Mouse (Mus musculus) kidney, embryonic 15.5 days (tissue): ENCODE measurements around the gene Siae. TPM values are rescaled to one million over a fixed set of nuclear protein-coding genes. Genes with fewer than 3 reads are reported as not detected.

Source experiments
- ATAC-seq: fragments of 200-750 bp; cut with Nextera tagmentation; replicated peaks from 2 replicates; pipeline ENCODE4 v1.8.0; 2017; ENCODE audit warnings: moderate TSS enrichment; ENCODE audit not compliant: low FRiP score
- H3K27ac ChIP-seq: fragments of 300-500 bp; sonication (generic); 2 replicates; pipeline ENCODE4 v1.5.1; 2015; ENCODE audit warnings: mild to moderate bottlenecking, inconsistent platforms
- H3K27me3 ChIP-seq: fragments of 300-500 bp; sonication (generic); 2 replicates; pipeline ENCODE4 v1.6.1; 2015; ENCODE audit warnings: inconsistent platforms
- H3K36me3 ChIP-seq: fragments of 300-500 bp; sonication (generic); 2 replicates; pipeline ENCODE4 v1.6.1; 2015; ENCODE audit warnings: inconsistent platforms
- H3K4me1 ChIP-seq: fragments of 300-500 bp; sonication (generic); 2 replicates; pipeline ENCODE4 v1.6.1; 2015; ENCODE audit warnings: inconsistent platforms
- H3K4me2 ChIP-seq: fragments of 300-500 bp; sonication (generic); 2 replicates; pipeline ENCODE4 v1.6.1; 2015; ENCODE audit warnings: moderate library complexity, mild to moderate bottlenecking, inconsistent platforms
- H3K4me3 ChIP-seq: fragments of 300-500 bp; sonication (generic); replicated peaks from 2 replicates; pipeline ENCODE4 v1.5.1; 2015; ENCODE audit warnings: mild to moderate bottlenecking, inconsistent platforms
- H3K9ac ChIP-seq: fragments of 300-500 bp; sonication (generic); 2 replicates; pipeline ENCODE4 v1.6.1; 2015; ENCODE audit warnings: mild to moderate bottlenecking, inconsistent platforms
- H3K9me3 ChIP-seq: fragments of 300-500 bp; sonication (generic); replicated peaks from 2 replicates; pipeline ENCODE4 v1.6.1; 2016; ENCODE audit warnings: inconsistent platforms
- WGBS: fragments of 180-500 bp; shearing (Covaris S2); methylation state at CpG from one replicate; pipeline ENCODE4 v1.1.7; 2015; ENCODE audit warnings: mixed read lengths; 5-methylcytosine and 5-hydroxymethylcytosine counted together
- polyA plus RNA-seq: library from polyadenylated mRNA; unstranded; fragments of >200 nt; fragmentation: Nextera tagmentation; extraction: Ambion mirVana; gene quantifications from 2 replicates; pipeline ENCODE4 v1.2.1, GENCODE M21; 2015

The Siae gene
- polyA plus RNA-seq, 1 experiment from 2014 or later = 9.5 TPM

GRCm38 (mm10) chr9:37669115-37669514 lies 113.6 kb downstream of the Siae start, which contains the start of gene Panx3:
Panx3 (minus strand) TSS chr9:37669235.
- 52% methylated on average over 6 of the region's 6 CpGs for WGBS
- no peaks in the 10 kb centered on the region for H3K36me3 ChIP-seq
- ATAC-seq = no peak

GRCm38 (mm10) chr9:37669678-37670077 lies 114.2 kb downstream of the Siae start:
- ATAC-seq = no peak
- Histone ChIP-seq H3K27me3 (no peaks in the 10 kb centered on the region), H3K4me2 (no peak overlapping the region), H3K4me1 (no peaks in the 10 kb centered on the region), H3K9ac (no peak overlapping the region), H3K36me3 (no peaks in the 10 kb centered on the region), H3K4me3 (no peak overlapping the region), H3K27ac (no peak overlapping the region), H3K9me3 (no peaks in the 10 kb centered on the region)
- 43% methylated on average over 4 of the region's 4 CpGs for WGBS

More at GRCm38 (mm10) chr9:37669115-37669514, 113.6 kb downstream of the Siae start, which contains the start of gene Panx3:
- H3K4me3 ChIP-seq = no peak within 1 kb of the TSS
- H3K4me1 ChIP-seq = no peaks in the 10 kb centered on the region
- no peak within 1 kb of the TSS for H3K9ac ChIP-seq
- H3K27me3 ChIP-seq = no peaks in the 10 kb centered on the region
- H3K27ac ChIP-seq = no peak within 1 kb of the TSS
- H3K9me3 ChIP-seq = no peaks in the 10 kb centered on the region
- no peak within 1 kb of the TSS for H3K4me2 ChIP-seq

DNA sequence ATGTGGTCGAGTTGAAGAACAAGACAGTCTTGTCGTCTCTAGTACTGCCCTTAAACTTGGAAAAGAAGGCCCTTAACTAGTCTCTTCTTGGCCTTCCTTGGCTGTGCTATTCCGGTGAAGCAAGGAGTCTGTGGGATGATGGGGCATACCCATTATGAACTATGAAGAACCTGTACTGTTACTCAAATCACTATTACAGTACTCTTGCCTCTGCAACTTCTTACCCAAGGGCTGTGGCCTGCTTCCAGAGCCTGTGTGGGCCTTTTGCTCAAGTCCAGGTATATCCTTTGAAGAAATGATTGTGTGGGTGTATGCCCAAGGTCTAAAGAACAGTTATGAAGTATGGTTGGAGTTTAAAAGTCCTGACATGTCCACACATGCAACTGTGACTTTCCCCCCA lies 114.8 kb downstream of the Siae start:
- Histone ChIP-seq H3K4me1 (no peaks in the 10 kb centered on the region), H3K27ac (no peak overlapping the region), H3K36me3 (no peaks in the 10 kb centered on the region), H3K27me3 (no peaks in the 10 kb centered on the region), H3K4me3 (no peak overlapping the region), H3K4me2 (no peak overlapping the region), H3K9me3 (no peaks in the 10 kb centered on the region), H3K9ac (no peak overlapping the region)
- ATAC-seq = no peak
- WGBS = 90% methylated on average over 3 of the region's 3 CpGs

DNA sequence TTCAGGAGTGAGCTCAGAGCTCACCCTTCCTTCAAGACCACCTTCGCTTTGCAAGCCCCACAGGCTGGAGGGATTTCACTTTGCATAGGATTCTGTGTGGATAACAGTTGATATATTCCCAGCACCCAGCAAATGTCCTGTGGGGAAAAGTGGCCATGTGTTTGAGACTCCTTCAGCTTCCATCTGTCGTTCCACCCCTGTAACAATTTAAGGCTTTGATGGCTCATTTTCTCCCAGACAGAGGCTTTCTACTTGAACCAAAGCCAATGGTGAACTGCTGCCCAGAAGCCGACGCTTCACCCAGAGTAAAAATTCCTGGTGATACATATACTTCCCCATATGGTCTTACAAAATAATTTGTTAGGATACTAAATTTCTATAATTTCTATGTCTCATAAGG lies 119.8 kb downstream of the Siae start:
- Histone ChIP-seq H3K9me3 (no peaks in the 10 kb centered on the region), H3K4me3 (no peak overlapping the region), H3K27ac (no peak overlapping the region), H3K4me1 (no peaks in the 10 kb centered on the region), H3K9ac (no peak overlapping the region), H3K36me3 (no peaks in the 10 kb centered on the region), H3K4me2 (no peak overlapping the region), H3K27me3 (no peaks in the 10 kb centered on the region)
- ATAC-seq = no peak
- WGBS = 73% methylated on average over 4 of the region's 4 CpGs

GRCm38 (mm10) chr9:37681123-37681522 lies 125.6 kb downstream of the Siae start:
- no peaks in the 10 kb centered on the region for H3K27me3 ChIP-seq
- no peak overlapping the region for H3K27ac ChIP-seq
- H3K4me1 ChIP-seq = no peaks in the 10 kb centered on the region
- no peak overlapping the region for H3K4me2 ChIP-seq
- no peak overlapping the region for H3K9ac ChIP-seq
- 91% methylated on average over 1 of the region's 1 CpGs for WGBS
- H3K36me3 ChIP-seq = no peaks in the 10 kb centered on the region
- H3K9me3 ChIP-seq = no peaks in the 10 kb centered on the region
- no peak for ATAC-seq
- no peak overlapping the region for H3K4me3 ChIP-seq

DNA sequence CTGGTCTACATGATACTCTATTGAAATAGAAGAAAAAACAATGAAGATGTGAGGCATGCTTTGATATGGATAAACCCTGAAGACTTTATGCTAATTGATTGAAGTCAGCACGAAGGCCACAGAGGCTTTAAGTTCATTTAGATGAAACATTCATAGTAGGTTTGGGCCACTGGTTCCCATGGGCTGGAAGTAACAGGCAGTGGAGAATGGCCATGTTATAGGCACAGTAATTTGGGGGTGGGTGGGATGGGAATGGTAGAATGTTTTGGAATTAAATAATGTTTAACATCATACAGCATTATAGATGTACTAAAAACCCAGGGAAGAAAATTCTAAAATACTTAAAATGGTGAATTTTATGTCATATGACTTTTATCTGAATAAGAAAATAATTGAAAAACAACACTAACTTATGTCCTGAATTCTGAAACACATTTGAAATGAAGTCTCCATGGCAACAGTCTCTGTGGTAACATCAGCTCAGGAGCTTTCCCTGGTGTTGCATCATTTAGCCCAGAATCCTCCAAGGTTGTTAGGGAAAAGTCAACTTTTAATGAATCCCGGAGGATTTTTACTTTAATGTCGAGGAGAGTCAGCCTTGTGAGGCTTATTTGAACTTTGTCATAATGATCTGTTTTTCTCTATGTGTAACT lies 131.9 kb downstream of the Siae start:
- WGBS = 77% methylated on average over 3 of the region's 3 CpGs
- H3K4me3 ChIP-seq = no peak overlapping the region
- H3K4me1 ChIP-seq = no peaks in the 10 kb centered on the region
- H3K9me3 ChIP-seq = no peaks in the 10 kb centered on the region
- H3K36me3 ChIP-seq = no peaks in the 10 kb centered on the region
- no peaks in the 10 kb centered on the region for H3K27me3 ChIP-seq
- ATAC-seq = no peak
- no peak overlapping the region for H3K9ac ChIP-seq
- H3K4me2 ChIP-seq = no peak overlapping the region
- H3K27ac ChIP-seq = no peak overlapping the region

- Histone ChIP-seq H3K36me3 (no peaks in the 10 kb centered on the region), H3K27me3 (no peaks in the 10 kb centered on the region), H3K4me3 (no peak overlapping the region), H3K9ac (no peak overlapping the region), H3K4me2 (no peak overlapping the region), H3K27ac (no peak overlapping the region), H3K9me3 (no peaks in the 10 kb centered on the region), H3K4me1 (no peaks in the 10 kb centered on the region)
- ATAC-seq = no peak
- 57% methylated on average over 3 of the region's 3 CpGs for WGBS
These were observed 132.4 kb downstream of the Siae start for GRCm38 (mm10) chr9:37687941-37688303.

- Histone ChIP-seq H3K9ac (no peak overlapping the region), H3K36me3 (no peaks in the 10 kb centered on the region), H3K27me3 (no peaks in the 10 kb centered on the region), H3K9me3 (no peaks in the 10 kb centered on the region), H3K4me2 (no peak overlapping the region), H3K4me1 (no peaks in the 10 kb centered on the region), H3K27ac (no peak overlapping the region), H3K4me3 (no peak overlapping the region)
- no peak for ATAC-seq
- WGBS = 66% methylated on average over 5 of the region's 5 CpGs
These were observed 134.6 kb downstream of the Siae start for GRCm38 (mm10) chr9:37689970-37690686.

Other genes starting within 250 kb of the Siae start
- 7.1 and 8.0 TPM in 2 replicates for gene Ccdc15, start 207.3 kb upstream of the Siae start, polyA plus RNA-seq
- gene Hepacam, start 188.3 kb upstream of the Siae start, polyA plus RNA-seq = not detected in 2 replicates
- 15.8 and 19.6 TPM in 2 replicates for gene Robo4, start 153.8 kb upstream of the Siae start, polyA plus RNA-seq
- 0.18 and 0.53 TPM in 2 replicates for gene Robo3, start 122.5 kb upstream of the Siae start, polyA plus RNA-seq
- 22.1 and 23.9 TPM in 2 replicates for gene Msantd2, start 66.4 kb upstream of the Siae start, polyA plus RNA-seq
- 72.7 and 76.5 TPM in 2 replicates for gene Esam, start 27.6 kb upstream of the Siae start, polyA plus RNA-seq
- 0.91 and 1.4 TPM in 2 replicates for gene Vsig2, start 16.4 kb upstream of the Siae start, polyA plus RNA-seq
- 3.4 and 4.2 TPM in 2 replicates for gene Nrgn, start 2.8 kb upstream of the Siae start, polyA plus RNA-seq
- gene Spa17, start 58.0 kb downstream of the Siae start, polyA plus RNA-seq = 6.6 and 6.7 TPM in 2 replicates
- 140 and 141 TPM in 2 replicates for gene Tbrg1, start 101.6 kb downstream of the Siae start, polyA plus RNA-seq
- gene Panx3, start 113.5 kb downstream of the Siae start, polyA plus RNA-seq = 5.4 TPM in 1 of 2 replicates, not detected in the other
- not detected in 2 replicates for gene Olfr160, start 160.6 kb downstream of the Siae start, polyA plus RNA-seq
- gene Olfr874, start 189.4 kb downstream of the Siae start, polyA plus RNA-seq = not detected in 2 replicates
- gene Olfr875, start 216.2 kb downstream of the Siae start, polyA plus RNA-seq = not detected in 2 replicates
- not detected in 2 replicates for gene Olfr876, start 247.3 kb downstream of the Siae start, polyA plus RNA-seq